Mouse (Mus musculus) CH12.LX (cell line): ENCODE data around the gene Fbxo22. TPM values are rescaled to one million over a fixed set of nuclear protein-coding genes. Genes with fewer than 3 reads are reported as not detected.

Source experiments
- DNase-seq: peaks from one replicate; pipeline ENCODE4 v3.0.0-alpha.2; 2013; ENCODE audit errors: extremely low read depth
- H3K27ac ChIP-seq: 2 replicates; pipeline ENCODE4 v1.5.1; 2012; ENCODE audit warnings: low read depth, mild to moderate bottlenecking, control low read depth, moderate library complexity; ENCODE audit not compliant: insufficient read depth
- H3K27me3 ChIP-seq: replicated peaks from 2 replicates; pipeline ENCODE3; 2012; ENCODE audit warnings: inconsistent platforms
- H3K36me3 ChIP-seq, 2 experiments: replicated peaks in 1 of 2; 2 replicates each; pipeline versions ENCODE3 to v1.6.1; 2012; ENCODE audit warnings: inconsistent platforms in 1 of 2, low read length in 1 of 2, mild to moderate bottlenecking in 1 of 2, mixed read lengths in 1 of 2, moderate library complexity in 1 of 2; ENCODE audit not compliant: control insufficient read depth in 1 of 2, insufficient read depth in 1 of 2
- H3K4me1 ChIP-seq, 2 experiments: 2 replicates each; pipeline ENCODE4 v1.6.1; 2012; ENCODE audit warnings: inconsistent platforms in 1 of 2, moderate library complexity in 1 of 2; ENCODE audit not compliant: insufficient read depth in 2 of 2, control insufficient read depth in 1 of 2
- H3K4me2 ChIP-seq: 2 replicates; pipeline ENCODE4 v1.6.1; 2012; ENCODE audit warnings: low read depth, mild to moderate bottlenecking, control low read depth; ENCODE audit not compliant: poor library complexity, insufficient read depth, severe bottlenecking
- H3K4me3 ChIP-seq, 3 experiments: fragments of 150-350 bp in 1 of 3; sonication (generic) in 1 of 3; replicated peaks in 1 of 3; 2 replicates each; pipeline versions ENCODE3 to v1.5.1; 2011 to 2012; ENCODE audit warnings: low read depth in 2 of 3, low read length in 2 of 3, mild to moderate bottlenecking in 2 of 3, moderate library complexity in 2 of 3, control low read depth in 1 of 3, improper control_type of control experiment in 1 of 3, inconsistent platforms in 1 of 3, mixed read lengths in 1 of 3; ENCODE audit not compliant: poor library complexity in 1 of 3
- H3K79me2 ChIP-seq: replicated peaks from 2 replicates; pipeline ENCODE4 v1.6.1; 2012; ENCODE audit warnings: mild to moderate bottlenecking, moderate library complexity; ENCODE audit not compliant: control insufficient read depth, poor library complexity, insufficient read depth, severe bottlenecking; ENCODE audit errors: extremely low read depth
- H3K9ac ChIP-seq: 2 replicates; pipeline ENCODE4 v1.6.1; 2012; ENCODE audit warnings: low read depth, mild to moderate bottlenecking, control low read depth, moderate library complexity; ENCODE audit not compliant: insufficient read depth
- H3K9me3 ChIP-seq: replicated peaks from 2 replicates; pipeline ENCODE3; 2012; ENCODE audit warnings: low read length, inconsistent platforms, mixed read lengths
- CHD1 ChIP-seq: IDR thresholded peaks from 2 replicates; pipeline ENCODE4 v1.6.1; 2012; ENCODE audit warnings: low read depth, low read length, improper control_type of control experiment, inconsistent platforms
- E2F4 ChIP-seq: IDR thresholded peaks from 2 replicates; pipeline ENCODE4 v1.6.1; 2011; ENCODE audit warnings: low read depth, low read length, improper control_type of control experiment; ENCODE audit not compliant: insufficient replicate concordance
- ELF1 ChIP-seq: IDR thresholded peaks from 2 replicates; pipeline ENCODE4 v1.6.1; 2014; ENCODE audit warnings: low read depth, mild to moderate bottlenecking, inconsistent platforms, low read length, improper control_type of control experiment
- ETS1 ChIP-seq: conservative IDR thresholded peaks from 2 replicates; pipeline ENCODE4 v1.6.1; 2012; ENCODE audit warnings: low read depth, mild to moderate bottlenecking, inconsistent platforms, low read length, improper control_type of control experiment, moderate library complexity
- GABPA ChIP-seq: IDR thresholded peaks from 2 replicates; pipeline ENCODE4 v1.6.1; 2012; ENCODE audit warnings: low read depth, low read length, improper control_type of control experiment, inconsistent platforms; ENCODE audit not compliant: insufficient replicate concordance
- HCFC1 ChIP-seq: IDR thresholded peaks from 2 replicates; pipeline ENCODE4 v1.6.1; 2012; ENCODE audit warnings: low read depth, mild to moderate bottlenecking, inconsistent platforms, low read length, improper control_type of control experiment
- IRF4 ChIP-seq: IDR thresholded peaks from 2 replicates; pipeline ENCODE4 v1.6.1; 2014; ENCODE audit warnings: low read depth, mild to moderate bottlenecking, inconsistent platforms, low read length, improper control_type of control experiment
- JUN ChIP-seq: IDR thresholded peaks from 2 replicates; pipeline ENCODE4 v1.6.1; 2011; ENCODE audit warnings: low read depth, mild to moderate bottlenecking, low read length, improper control_type of control experiment, moderate library complexity; ENCODE audit not compliant: insufficient read depth
- JUND ChIP-seq: conservative IDR thresholded peaks from 2 replicates; pipeline ENCODE4 v1.6.1; 2011; ENCODE audit warnings: low read depth, low read length, improper control_type of control experiment
- KAT2A ChIP-seq: IDR thresholded peaks from 2 replicates; pipeline ENCODE4 v1.6.1; 2012; ENCODE audit warnings: low read length, improper control_type of control experiment, inconsistent platforms; ENCODE audit not compliant: insufficient replicate concordance
- MAX ChIP-seq: IDR thresholded peaks from 2 replicates; pipeline ENCODE4 v1.6.1; 2011; ENCODE audit warnings: low read length, improper control_type of control experiment
- MAZ ChIP-seq: IDR thresholded peaks from 2 replicates; pipeline ENCODE4 v1.6.1; 2012; ENCODE audit warnings: low read depth, mild to moderate bottlenecking, inconsistent platforms, low read length, improper control_type of control experiment, moderate library complexity
- MXI1 ChIP-seq: IDR thresholded peaks from 2 replicates; pipeline ENCODE4 v1.6.1; 2011; ENCODE audit warnings: mild to moderate bottlenecking, low read depth, low read length, improper control_type of control experiment
- NRF1 ChIP-seq: IDR thresholded peaks from 2 replicates; pipeline ENCODE4 v1.6.1; 2014; ENCODE audit warnings: low read depth, mild to moderate bottlenecking, inconsistent platforms, low read length, improper control_type of control experiment, moderate library complexity
- PAX5 ChIP-seq: IDR thresholded peaks from 2 replicates; pipeline ENCODE4 v1.6.1; 2012; ENCODE audit warnings: low read length, inconsistent platforms, mixed read lengths
- RCOR1 ChIP-seq: conservative IDR thresholded peaks from 2 replicates; pipeline ENCODE4 v1.6.1; 2012; ENCODE audit warnings: low read depth, mild to moderate bottlenecking, inconsistent platforms, low read length, improper control_type of control experiment
- SIN3A ChIP-seq: IDR thresholded peaks from 2 replicates; pipeline ENCODE4 v1.6.1; 2012; ENCODE audit warnings: low read length, improper control_type of control experiment, inconsistent platforms
- TCF12 ChIP-seq: IDR thresholded peaks from 2 replicates; pipeline ENCODE4 v1.6.1; 2014; ENCODE audit warnings: low read depth, mild to moderate bottlenecking, inconsistent platforms, low read length, improper control_type of control experiment
- USF2 ChIP-seq: conservative IDR thresholded peaks from 2 replicates; pipeline ENCODE4 v1.6.1; 2011; ENCODE audit warnings: low read depth, low read length, improper control_type of control experiment
- ZC3H11A ChIP-seq: IDR thresholded peaks from 2 replicates; pipeline ENCODE4 v1.6.1; 2012; ENCODE audit warnings: low read depth, mild to moderate bottlenecking, inconsistent platforms, low read length, improper control_type of control experiment
- dilution Hi-C: fragments of 300-500 bp; cut with MboI; formaldehyde crosslinking; loops from 2 replicates; pipeline ENCODE4 v1.14.3; 2020; ENCODE audit warnings: low sequenced_read_pairs; ENCODE audit not compliant: extremely low pct_unique_long_range_greater_than_20kb, extremely low pct_ligation_motif_present
- in situ Hi-C: fragments of 300-500 bp; cut with MboI; formaldehyde crosslinking; loops from 3 replicates; pipeline ENCODE4 v1.14.3; 2019; ENCODE audit warnings: low sequenced_read_pairs, low pct_ligation_motif_present, low pct_unique_long_range_greater_than_20kb, mixed read lengths
- polyA plus RNA-seq: library from polyadenylated mRNA; unstranded; fragments of >175 nt; gene quantifications from 2 replicates; pipeline ENCODE4 v1.2.1, GENCODE M21; 2012; ENCODE audit warnings: low read depth; ENCODE audit not compliant: insufficient read length
- total RNA-seq, 2 experiments: library from RNA; depleted of rRNA; stranded (reverse); fragments of 300-350 nt in 1 of 2; fragments of >200 nt in 1 of 2; gene quantifications; 2 replicates each; pipeline ENCODE4 v1.2.3; 2012 to 2014

Fbxo22 gene
- total and polyA plus RNA-seq, 3 experiments = 21.4 to 41.8 (median 38.5) TPM

GRCm38 (mm10) chr9:55264356-55265302 lies 55.9 kb downstream of the Fbxo22 start:
- in situ Hi-C loops = no loop called here
- dilution Hi-C loops = no loop called here
- Histone ChIP-seq H3K4me3 (no peak overlapping the region), H3K27me3 (no peaks in the 10 kb centered on the region), H3K27ac (no peak overlapping the region), H3K4me1 (peaks cover 0 to 4% of the 10 kb centered on the region in 2 experiments; a peak in 1 of 4 replicates), H3K9ac (no peak overlapping the region), H3K4me2 (no peak overlapping the region), H3K36me3 (no peaks in the 10 kb centered on the region), H3K9me3 (no peaks in the 10 kb centered on the region), H3K79me2 (no peaks in the 10 kb centered on the region)
- no peak for DNase-seq
- TF ChIP-seq ELF1 (no peak), HCFC1 (no peak), KAT2A (no peak), CHD1 (no peak), SIN3A (no peak), JUND (no peak), MAZ (no peak), NRF1 (no peak), ZC3H11A (no peak), ETS1 (no peak), GABPA (no peak), PAX5 (no peak), TCF12 (no peak), MAX (no peak), USF2 (no peak), IRF4 (no peak), JUN (no peak), MXI1 (no peak), E2F4 (no peak), RCOR1 (no peak)
